Mouse (Mus musculus) intestine, embryonic 15.5 days (tissue): ENCODE data around the gene Rec114. TPM values are rescaled to one million over a fixed set of nuclear protein-coding genes. Genes with fewer than 3 reads are reported as not detected.

Source experiments
- ATAC-seq: fragments of 200-750 bp; cut with Nextera tagmentation; 2 replicates; pipeline ENCODE4 v1.8.0; 2017; ENCODE audit warnings: moderate TSS enrichment, moderate library complexity
- H3K27ac ChIP-seq: fragments of 300-500 bp; sonication (generic); 2 replicates; pipeline ENCODE4 v1.5.1; 2015; ENCODE audit warnings: mild to moderate bottlenecking, inconsistent platforms
- H3K27me3 ChIP-seq: fragments of 300-500 bp; sonication (generic); replicated peaks from 2 replicates; pipeline ENCODE4 v1.6.1; 2015; ENCODE audit warnings: inconsistent platforms
- H3K36me3 ChIP-seq: fragments of 300-500 bp; sonication (generic); 2 replicates; pipeline ENCODE4 v1.6.1; 2015; ENCODE audit warnings: inconsistent platforms
- H3K4me1 ChIP-seq: fragments of 300-500 bp; sonication (generic); replicated peaks from 2 replicates; pipeline ENCODE4 v1.6.1; 2015; ENCODE audit warnings: inconsistent platforms
- H3K4me2 ChIP-seq: fragments of 300-500 bp; sonication (generic); replicated peaks from 2 replicates; pipeline ENCODE4 v1.6.1; 2015; ENCODE audit warnings: mild to moderate bottlenecking, inconsistent platforms
- H3K4me3 ChIP-seq: fragments of 300-500 bp; sonication (generic); replicated peaks from 2 replicates; pipeline ENCODE4 v1.5.1; 2015; ENCODE audit warnings: inconsistent platforms
- H3K9ac ChIP-seq: fragments of 300-500 bp; sonication (generic); 2 replicates; pipeline ENCODE4 v1.6.1; 2015; ENCODE audit warnings: inconsistent platforms
- H3K9me3 ChIP-seq: fragments of 300-500 bp; sonication (generic); 2 replicates; pipeline ENCODE4 v1.6.1; 2016; ENCODE audit warnings: inconsistent platforms
- WGBS: fragments of 180-500 bp; shearing (Covaris S2); methylation state at CpG from one replicate; pipeline ENCODE4 v1.1.7; 2015; 5-methylcytosine and 5-hydroxymethylcytosine counted together
- polyA plus RNA-seq: library from polyadenylated mRNA; unstranded; fragments of >200 nt; fragmentation: Nextera tagmentation; extraction: Ambion mirVana; gene quantifications from 2 replicates; pipeline ENCODE4 v1.2.1, GENCODE M21; 2015

Gene Rec114
- polyA plus RNA-seq, result 1.7 and 2.6 TPM in 2 replicates

GRCm38 (mm10) chr9:58743702-58744248 lies at the start of gene Rec114:
Gene Rec114, minus strand, starts transcription at chr9:58743964.
- H3K27me3 ChIP-seq, result no peaks in the 10 kb centered on the region
- no peak within 1 kb of the TSS for H3K4me2 ChIP-seq
- ATAC-seq, result no peak
- H3K9me3 ChIP-seq, result no peaks in the 10 kb centered on the region
- H3K36me3 ChIP-seq, result no peaks in the 10 kb centered on the region
- H3K4me3 ChIP-seq, result no peak within 1 kb of the TSS
- 94% methylated on average over 3 of the region's 3 CpGs for WGBS
- H3K27ac ChIP-seq, result no peak within 1 kb of the TSS
- H3K4me1 ChIP-seq, result no peaks in the 10 kb centered on the region
- no peak within 1 kb of the TSS for H3K9ac ChIP-seq

GRCm38 (mm10) chr9:58789476-58789875 lies 45.7 kb upstream of the Rec114 start:
- H3K4me1 ChIP-seq, result 0 out of 2 replicates have a peak, but pooled peaks cover 2% of the 10 kb centered on the region
- no peak overlapping the region for H3K4me2 ChIP-seq
- H3K4me3 ChIP-seq, result no peak overlapping the region
- ATAC-seq, result no peak
- H3K27ac ChIP-seq, result no peak overlapping the region
- no peaks in the 10 kb centered on the region for H3K9me3 ChIP-seq
- H3K9ac ChIP-seq, result no peak overlapping the region
- 80% methylated on average over 3 of the region's 3 CpGs for WGBS
- H3K36me3 ChIP-seq, result no peaks in the 10 kb centered on the region
- no peaks in the 10 kb centered on the region for H3K27me3 ChIP-seq

GRCm38 (mm10) chr9:58775363-58775762 lies 31.6 kb upstream of the Rec114 start:
- no peaks in the 10 kb centered on the region for H3K36me3 ChIP-seq
- no peak for ATAC-seq
- no peak overlapping the region for H3K4me3 ChIP-seq
- 20% methylated on average over 2 of the region's 2 CpGs for WGBS
- H3K27ac ChIP-seq, result no peak overlapping the region
- no peak overlapping the region for H3K4me2 ChIP-seq
- no peaks in the 10 kb centered on the region for H3K4me1 ChIP-seq
- no peaks in the 10 kb centered on the region for H3K27me3 ChIP-seq
- H3K9ac ChIP-seq, result no peak overlapping the region
- no peaks in the 10 kb centered on the region for H3K9me3 ChIP-seq

- Histone ChIP-seq H3K27me3 (no peaks in the 10 kb centered on the region), H3K4me1 (no peaks in the 10 kb centered on the region), H3K36me3 (no peaks in the 10 kb centered on the region), H3K9me3 (no peaks in the 10 kb centered on the region), H3K9ac (no peak overlapping the region), H3K4me3 (no peak overlapping the region), H3K27ac (no peak overlapping the region), H3K4me2 (no peak overlapping the region)
- 56% methylated on average over 3 of the region's 3 CpGs for WGBS
- no peak for ATAC-seq
Observed at GRCm38 (mm10) chr9:58774761-58775160, 31.0 kb upstream of the Rec114 start.

- Histone ChIP-seq H3K36me3 (no peaks in the 10 kb centered on the region), H3K4me2 (no peak overlapping the region), H3K9ac (no peak overlapping the region), H3K4me3 (no peak overlapping the region), H3K4me1 (no peaks in the 10 kb centered on the region), H3K9me3 (no peaks in the 10 kb centered on the region), H3K27me3 (no peaks in the 10 kb centered on the region), H3K27ac (no peak overlapping the region)
- 65% methylated on average over 12 of the region's 12 CpGs for WGBS
- no peak for ATAC-seq
Observed at GRCm38 (mm10) chr9:58769943-58770342, 26.2 kb upstream of the Rec114 start.

- no peaks in the 10 kb centered on the region for H3K36me3 ChIP-seq
- H3K4me2 ChIP-seq, result no peak overlapping the region
- 60% methylated on average over 17 of the region's 17 CpGs for WGBS
- no peak overlapping the region for H3K27ac ChIP-seq
- no peak overlapping the region for H3K4me3 ChIP-seq
- no peaks in the 10 kb centered on the region for H3K9me3 ChIP-seq
- H3K9ac ChIP-seq, result no peak overlapping the region
- no peaks in the 10 kb centered on the region for H3K4me1 ChIP-seq
- H3K27me3 ChIP-seq, result no peaks in the 10 kb centered on the region
- peak; percentile 75; the same call in 1 of the 2 replicates for ATAC-seq
Observed at GRCm38 (mm10) chr9:58766959-58767955, 23.5 kb upstream of the Rec114 start.

GRCm38 (mm10) chr9:58764354-58764753 lies 20.6 kb upstream of the Rec114 start:
- Histone ChIP-seq H3K9me3 (no peaks in the 10 kb centered on the region), H3K4me2 (no peak overlapping the region), H3K36me3 (no peaks in the 10 kb centered on the region), H3K4me1 (no peaks in the 10 kb centered on the region), H3K9ac (no peak overlapping the region), H3K27me3 (no peaks in the 10 kb centered on the region), H3K4me3 (no peak overlapping the region), H3K27ac (no peak overlapping the region)
- WGBS, result 89% methylated on average over 5 of the region's 5 CpGs
- no peak for ATAC-seq

GRCm38 (mm10) chr9:58763114-58763513 lies 19.4 kb upstream of the Rec114 start:
- no peak overlapping the region for H3K4me3 ChIP-seq
- H3K4me1 ChIP-seq, result no peaks in the 10 kb centered on the region
- no peaks in the 10 kb centered on the region for H3K9me3 ChIP-seq
- no peak overlapping the region for H3K9ac ChIP-seq
- WGBS, result 84% methylated on average over 4 of the region's 4 CpGs
- no peaks in the 10 kb centered on the region for H3K27me3 ChIP-seq
- no peak overlapping the region for H3K27ac ChIP-seq
- no peak for ATAC-seq
- no peak overlapping the region for H3K4me2 ChIP-seq
- no peaks in the 10 kb centered on the region for H3K36me3 ChIP-seq

- Histone ChIP-seq H3K4me3 (no peak overlapping the region), H3K9me3 (no peaks in the 10 kb centered on the region), H3K27ac (no peak overlapping the region), H3K27me3 (no peaks in the 10 kb centered on the region), H3K36me3 (no peaks in the 10 kb centered on the region), H3K4me2 (no peak overlapping the region), H3K4me1 (no peaks in the 10 kb centered on the region), H3K9ac (no peak overlapping the region)
- ATAC-seq, result no peak
- WGBS, result 44% methylated on average over 2 of the region's 2 CpGs
Observed at GRCm38 (mm10) chr9:58762086-58762485, 18.3 kb upstream of the Rec114 start.

GRCm38 (mm10) chr9:58758754-58759153 lies 15.0 kb upstream of the Rec114 start:
- 87% methylated on average over 7 of the region's 7 CpGs for WGBS
- Histone ChIP-seq H3K27ac (no peak overlapping the region), H3K9me3 (no peaks in the 10 kb centered on the region), H3K4me3 (no peak overlapping the region), H3K4me1 (no peaks in the 10 kb centered on the region), H3K4me2 (no peak overlapping the region), H3K27me3 (no peaks in the 10 kb centered on the region), H3K9ac (no peak overlapping the region), H3K36me3 (no peaks in the 10 kb centered on the region)
- ATAC-seq, result no peak

GRCm38 (mm10) chr9:58756371-58757132 lies 12.8 kb upstream of the Rec114 start:
- Histone ChIP-seq H3K4me3 (no peak overlapping the region), H3K36me3 (no peaks in the 10 kb centered on the region), H3K4me1 (no peaks in the 10 kb centered on the region), H3K9ac (no peak overlapping the region), H3K4me2 (no peak overlapping the region), H3K27me3 (no peaks in the 10 kb centered on the region), H3K9me3 (no peaks in the 10 kb centered on the region), H3K27ac (no peak overlapping the region)
- WGBS, result 64% methylated on average over 12 of the region's 12 CpGs
- no peak for ATAC-seq

- no peak overlapping the region for H3K4me2 ChIP-seq
- no peak overlapping the region for H3K4me3 ChIP-seq
- no peak for ATAC-seq
- H3K9ac ChIP-seq, result no peak overlapping the region
- no peak overlapping the region for H3K27ac ChIP-seq
- no peaks in the 10 kb centered on the region for H3K9me3 ChIP-seq
- H3K27me3 ChIP-seq, result no peaks in the 10 kb centered on the region
- no peaks in the 10 kb centered on the region for H3K36me3 ChIP-seq
- no peaks in the 10 kb centered on the region for H3K4me1 ChIP-seq
- WGBS, result 77% methylated on average over 1 of the region's 1 CpGs
Observed at GRCm38 (mm10) chr9:58753606-58754005, 9.8 kb upstream of the Rec114 start.
